Mouse (Mus musculus): ENCODE results near the gene Irak3. TPM values are rescaled to one million over a fixed set of nuclear protein-coding genes. Genes with fewer than 3 reads are reported as not detected.

The Irak3 gene
- 18.6 TPM for total RNA-seq (2023)

DNA sequence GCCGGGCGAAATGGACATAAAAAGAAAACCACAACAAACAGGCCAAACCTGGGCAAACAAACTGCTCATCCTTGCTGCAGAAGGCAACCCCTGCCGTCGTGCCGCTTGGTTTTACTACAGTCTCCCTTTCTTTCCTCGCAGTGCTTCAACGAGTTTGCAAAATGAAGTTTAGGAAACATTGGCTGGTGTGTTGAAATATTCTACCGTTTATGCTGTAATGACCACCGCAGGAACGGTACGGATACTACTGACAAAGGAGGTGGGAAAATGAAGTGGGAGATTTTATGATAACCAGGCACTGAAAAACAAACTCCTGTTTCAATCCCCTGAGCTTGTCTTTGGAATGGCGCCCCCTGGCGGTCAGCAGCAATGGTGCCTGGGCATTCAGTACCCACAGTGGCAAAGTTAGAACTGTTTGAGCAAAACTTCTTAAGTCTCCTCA, at the start of gene Irak3:
TSS of gene Irak3 (minus strand) at position 170 of the 442 bp plus-strand sequence.

GRCm38 (mm10) chr10:120226871-120227661, 25.1 kb upstream of the Irak3 start, which contains the start of gene Llph:
Gene Llph, plus strand, starts transcription at chr10:120227070.

DNA sequence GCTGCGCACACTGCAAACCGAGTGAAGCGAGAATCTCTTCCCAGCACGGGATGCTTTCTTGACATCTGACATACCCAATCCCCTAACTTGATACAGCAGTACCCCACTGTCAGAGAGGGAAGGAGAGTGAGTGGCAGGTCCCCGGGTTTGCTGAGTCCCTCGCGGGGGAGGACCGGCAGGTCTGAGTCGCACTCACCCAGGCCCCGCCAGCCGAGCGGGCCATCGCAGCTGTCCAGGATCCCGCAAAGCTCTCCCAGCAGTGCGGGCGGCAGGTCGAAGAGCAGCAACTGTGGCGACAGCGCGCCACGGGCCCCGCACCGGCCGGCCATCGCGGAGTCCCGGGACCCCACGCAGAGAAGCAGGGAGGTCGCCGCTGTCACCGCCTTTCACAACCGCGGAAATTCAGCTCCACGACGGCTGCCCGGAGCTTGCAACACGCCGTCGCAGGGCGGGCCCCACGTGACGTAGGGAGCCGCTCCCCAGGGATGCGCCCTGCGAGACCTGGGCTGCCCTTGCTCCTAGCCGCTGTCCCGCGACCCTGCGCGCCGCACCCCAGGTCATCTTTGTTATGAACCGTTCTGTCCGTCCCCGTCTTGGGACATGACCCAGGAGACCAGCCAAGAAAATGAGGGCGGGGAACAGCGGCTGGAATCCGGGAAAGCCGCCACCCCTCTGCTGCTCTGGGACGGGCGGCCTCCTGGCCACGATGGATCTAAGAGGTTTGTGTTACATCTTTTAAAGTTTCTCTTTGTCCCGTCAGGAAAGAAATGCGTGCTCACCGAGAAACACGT, 604 bp downstream of the Irak3 start, which contains the start of gene Tmbim4:
TSS of gene Tmbim4 (plus strand) at position 460 of the 791 bp plus-strand sequence.

DNA sequence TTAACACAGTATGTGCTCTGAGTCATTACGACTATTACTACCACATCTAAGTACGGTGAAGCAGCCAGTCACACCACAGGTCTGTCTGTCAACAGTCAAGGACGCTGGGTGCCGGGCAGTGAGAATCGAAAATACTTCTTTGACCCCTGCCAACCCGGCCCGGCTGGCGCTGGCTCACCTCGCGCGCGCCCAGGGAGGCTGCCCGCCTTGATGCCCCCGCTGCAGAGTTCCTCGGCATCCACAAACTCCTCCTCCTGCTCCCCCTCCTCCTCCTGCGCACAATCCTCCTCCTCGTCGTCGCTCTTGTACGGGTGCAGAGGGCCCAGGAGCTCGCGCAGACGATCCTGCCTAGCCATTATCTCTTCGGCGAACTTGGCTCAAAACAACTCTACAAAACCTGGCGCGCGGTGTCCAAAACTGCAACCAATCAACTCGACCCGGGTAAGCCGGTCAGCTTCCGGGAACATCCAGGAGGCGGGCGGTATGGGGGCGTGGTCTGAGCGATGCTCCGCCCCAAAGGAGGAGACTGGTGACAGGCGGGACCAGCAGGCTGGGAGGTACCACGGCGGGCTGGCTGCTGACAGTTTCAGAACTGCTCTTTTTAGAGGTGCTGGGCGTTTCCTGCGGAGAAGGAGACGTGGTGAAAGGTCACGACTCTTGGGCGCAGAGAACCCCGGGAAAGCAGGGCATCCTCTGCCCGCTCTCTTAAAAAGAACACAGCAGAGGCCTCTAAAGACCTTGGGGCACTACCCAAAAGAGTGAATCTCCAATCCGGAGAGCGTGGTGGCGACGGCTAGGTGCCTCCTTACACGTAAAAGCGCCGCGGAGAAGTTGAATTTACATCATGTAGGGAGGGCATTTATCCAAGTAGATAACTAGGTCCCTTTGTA, 89.2 kb downstream of the Irak3 start, which contains the start of gene Helb:
TSS of gene Helb (minus strand) at position 481 of the 890 bp plus-strand sequence.

Other genes starting within 250 kb of the Irak3 start
- gene Helb, start 89.1 kb downstream of the Irak3 start, total RNA-seq (2023), result 40.1 TPM
- gene Tmbim4, start 540 bp downstream of the Irak3 start, total RNA-seq (2023), result 42.4 TPM
- gene Llph, start 24.9 kb upstream of the Irak3 start, total RNA-seq (2023), result 50.0 TPM

Measured in CD4-positive naive resting alpha-beta T cell, adult 76 days (primary cell).